Mouse (Mus musculus) MEL (cell line): ENCODE measurements around the gene Gpcpd1. TPM values are rescaled to one million over a fixed set of nuclear protein-coding genes. Genes with fewer than 3 reads are reported as not detected.

ENCODE experiments used
- DNase-seq: peaks from one replicate; pipeline ENCODE4 v3.0.0; 2011; ENCODE audit warnings: low read depth, low spot score
- H3K27ac ChIP-seq: 2 replicates; pipeline ENCODE4 v1.5.1; 2012; ENCODE audit warnings: low read depth, mild to moderate bottlenecking, control low read depth, low read length, moderate library complexity; ENCODE audit not compliant: control insufficient read depth
- H3K27me3 ChIP-seq, 2 experiments: fragments of 150-350 bp in 1 of 2; sonication (generic) in 1 of 2; 2 replicates each; pipeline ENCODE4 v1.6.1; 2012; ENCODE audit warnings: low read length in 2 of 2, mild to moderate bottlenecking in 2 of 2, improper control_type of control experiment in 1 of 2, moderate library complexity in 1 of 2; ENCODE audit not compliant: insufficient read depth in 2 of 2, control insufficient read depth in 1 of 2
- H3K36me3 ChIP-seq, 2 experiments: 2 replicates each; pipeline ENCODE4 v1.6.1; 2012 to 2014; ENCODE audit warnings: low read length in 2 of 2, improper control_type of control experiment in 1 of 2, inconsistent platforms in 1 of 2, mild to moderate bottlenecking in 1 of 2; ENCODE audit not compliant: insufficient read depth in 2 of 2, control insufficient read depth in 1 of 2
- H3K4me1 ChIP-seq, 2 experiments: fragments of 150-350 bp in 1 of 2; sonication (generic) in 1 of 2; 2 replicates each; pipeline ENCODE4 v1.6.1; 2012; ENCODE audit warnings: low read length in 2 of 2, improper control_type of control experiment in 1 of 2, mild to moderate bottlenecking in 1 of 2; ENCODE audit not compliant: insufficient read depth in 2 of 2, control insufficient read depth in 1 of 2
- H3K4me3 ChIP-seq, 2 experiments: fragments of 150-350 bp in 1 of 2; sonication (generic) in 1 of 2; 2 replicates each; pipeline ENCODE4 v1.5.1; 2012; ENCODE audit warnings: low read depth in 2 of 2, low read length in 2 of 2, mild to moderate bottlenecking in 2 of 2, moderate library complexity in 2 of 2, control low read depth in 1 of 2, improper control_type of control experiment in 1 of 2; ENCODE audit not compliant: control insufficient read depth in 1 of 2, insufficient read depth in 1 of 2
- H3K79me2 ChIP-seq: 2 replicates; pipeline ENCODE4 v1.6.1; 2012; ENCODE audit warnings: mild to moderate bottlenecking, low read length, moderate library complexity; ENCODE audit not compliant: control insufficient read depth, poor library complexity, insufficient read depth
- H3K9ac ChIP-seq: 2 replicates; pipeline ENCODE4 v1.6.1; 2012; ENCODE audit warnings: low read depth, mild to moderate bottlenecking, control low read depth, low read length, moderate library complexity; ENCODE audit not compliant: control insufficient read depth, poor library complexity, severe bottlenecking
- H3K9me3 ChIP-seq: fragments of 150-350 bp; sonication (generic); replicated peaks from 2 replicates; pipeline ENCODE4 v1.6.1; 2012; ENCODE audit warnings: mild to moderate bottlenecking, low read length, improper control_type of control experiment, moderate library complexity; ENCODE audit not compliant: insufficient read depth
- BHLHE40 ChIP-seq: IDR thresholded peaks from 2 replicates; pipeline ENCODE4 v1.6.1; 2012; ENCODE audit warnings: low read depth, mild to moderate bottlenecking, inconsistent platforms, low read length, improper control_type of control experiment, borderline replicate concordance
- CHD1 ChIP-seq: IDR thresholded peaks from 2 replicates; pipeline ENCODE4 v1.6.1; 2012; ENCODE audit warnings: low read depth, mild to moderate bottlenecking, inconsistent platforms, low read length, improper control_type of control experiment
- CHD2 ChIP-seq: IDR thresholded peaks from 2 replicates; pipeline ENCODE4 v1.6.1; 2011; ENCODE audit warnings: low read length, improper control_type of control experiment
- CTCF ChIP-seq, 3 experiments: IDR thresholded peaks in 2 of 3; conservative IDR thresholded peaks in 1 of 3; 2 replicates each; pipeline ENCODE4 v1.5.1; 2011 to 2012; ENCODE audit warnings: low read length in 3 of 3, low read depth in 2 of 3, mild to moderate bottlenecking in 2 of 3, improper control_type of control experiment in 1 of 3, inconsistent platforms in 1 of 3, mixed read lengths in 1 of 3, moderate library complexity in 1 of 3; ENCODE audit not compliant: control insufficient read depth in 1 of 3, insufficient read depth in 1 of 3, poor library complexity in 1 of 3, severe bottlenecking in 1 of 3
- E2F4 ChIP-seq: IDR thresholded peaks from 2 replicates; pipeline ENCODE4 v1.6.1; 2011; ENCODE audit warnings: low read depth, low read length, improper control_type of control experiment, borderline replicate concordance
- ELF1 ChIP-seq: IDR thresholded peaks from 2 replicates; pipeline ENCODE4 v1.6.1; 2014; ENCODE audit warnings: low read depth, mild to moderate bottlenecking, inconsistent platforms, low read length, improper control_type of control experiment, moderate library complexity
- EP300 ChIP-seq, 2 experiments: IDR thresholded peaks; 2 replicates each; pipeline ENCODE4 v1.6.1; 2011; ENCODE audit warnings: improper control_type of control experiment in 2 of 2, low read length in 2 of 2, low read depth in 1 of 2, mild to moderate bottlenecking in 1 of 2
- ETS1 ChIP-seq: IDR thresholded peaks from 2 replicates; pipeline ENCODE4 v1.6.1; 2012; ENCODE audit warnings: low read depth, mild to moderate bottlenecking, inconsistent platforms, low read length, improper control_type of control experiment, moderate library complexity
- GATA1 ChIP-seq: IDR thresholded peaks from 2 replicates; pipeline ENCODE4 v1.6.1; 2011; ENCODE audit warnings: low read depth, low read length, improper control_type of control experiment
- HCFC1 ChIP-seq: IDR thresholded peaks from 2 replicates; pipeline ENCODE4 v1.6.1; 2012; ENCODE audit warnings: low read depth, mild to moderate bottlenecking, inconsistent platforms, low read length, improper control_type of control experiment, moderate library complexity
- MAX ChIP-seq: IDR thresholded peaks from 2 replicates; pipeline ENCODE4 v1.6.1; 2011; ENCODE audit warnings: low read length, improper control_type of control experiment
- MAZ ChIP-seq: IDR thresholded peaks from 2 replicates; pipeline ENCODE4 v1.6.1; 2012; ENCODE audit warnings: low read depth, mild to moderate bottlenecking, inconsistent platforms, low read length, improper control_type of control experiment
- MEF2A ChIP-seq: IDR thresholded peaks from 2 replicates; pipeline ENCODE4 v1.6.1; 2014; ENCODE audit warnings: low read depth, mild to moderate bottlenecking, inconsistent platforms, low read length, improper control_type of control experiment; ENCODE audit not compliant: poor library complexity, insufficient replicate concordance, severe bottlenecking; ENCODE audit errors: extremely low read depth
- MXI1 ChIP-seq: IDR thresholded peaks from 2 replicates; pipeline ENCODE4 v1.6.1; 2011; ENCODE audit warnings: mild to moderate bottlenecking, low read depth, low read length, improper control_type of control experiment
- MYB ChIP-seq: IDR thresholded peaks from 2 replicates; pipeline ENCODE4 v1.6.1; 2011; ENCODE audit warnings: mild to moderate bottlenecking, low read depth, low read length, improper control_type of control experiment
- NELFE ChIP-seq: IDR thresholded peaks from 2 replicates; pipeline ENCODE4 v1.6.1; 2011; ENCODE audit warnings: low read depth, low read length, improper control_type of control experiment
- POLR2A ChIP-seq, 2 experiments: IDR thresholded peaks; 2 replicates each; pipeline ENCODE4 v1.6.1; 2011 to 2012; ENCODE audit warnings: low read length in 2 of 2, mild to moderate bottlenecking in 2 of 2, control low read depth in 1 of 2, improper control_type of control experiment in 1 of 2, low read depth in 1 of 2, moderate library complexity in 1 of 2; ENCODE audit not compliant: control insufficient read depth in 1 of 2, insufficient read depth in 1 of 2, poor library complexity in 1 of 2
- POLR2AphosphoS5 ChIP-seq: IDR thresholded peaks from 2 replicates; pipeline ENCODE4 v1.6.1; 2012; ENCODE audit warnings: low read depth, borderline replicate concordance, mild to moderate bottlenecking, inconsistent platforms, low read length, moderate library complexity, mixed read lengths
- SIN3A ChIP-seq: IDR thresholded peaks from 2 replicates; pipeline ENCODE4 v1.6.1; 2012; ENCODE audit warnings: low read length, improper control_type of control experiment, inconsistent platforms
- SMC3 ChIP-seq: IDR thresholded peaks from 2 replicates; pipeline ENCODE4 v1.6.1; 2011; ENCODE audit warnings: low read depth, low read length, improper control_type of control experiment
- TAL1 ChIP-seq: IDR thresholded peaks from 2 replicates; pipeline ENCODE4 v1.6.1; 2012; ENCODE audit warnings: mild to moderate bottlenecking, inconsistent platforms, low read length, moderate library complexity, mixed read lengths
- TBP ChIP-seq: IDR thresholded peaks from 2 replicates; pipeline ENCODE4 v1.8.0; 2011; ENCODE audit warnings: low read depth, low read length, improper control_type of control experiment
- TCF12 ChIP-seq: IDR thresholded peaks from 2 replicates; pipeline ENCODE4 v1.6.1; 2014; ENCODE audit warnings: low read depth, mild to moderate bottlenecking, inconsistent platforms, low read length, improper control_type of control experiment, moderate library complexity
- USF1 ChIP-seq: IDR thresholded peaks from 2 replicates; pipeline ENCODE4 v1.6.1; 2014; ENCODE audit warnings: low read depth, mild to moderate bottlenecking, inconsistent platforms, low read length, improper control_type of control experiment, moderate library complexity
- USF2 ChIP-seq, 2 experiments: IDR thresholded peaks; 2 replicates each; pipeline ENCODE4 v1.6.1; 2011 to 2012; ENCODE audit warnings: improper control_type of control experiment in 2 of 2, low read length in 2 of 2, borderline replicate concordance in 1 of 2, inconsistent platforms in 1 of 2, low read depth in 1 of 2, mild to moderate bottlenecking in 1 of 2; ENCODE audit not compliant: insufficient read depth in 1 of 2
- ZC3H11A ChIP-seq: IDR thresholded peaks from 2 replicates; pipeline ENCODE4 v1.6.1; 2012; ENCODE audit warnings: low read depth, mild to moderate bottlenecking, inconsistent platforms, low read length, improper control_type of control experiment
- ZKSCAN1 ChIP-seq: IDR thresholded peaks from 2 replicates; pipeline ENCODE4 v1.6.1; 2012; ENCODE audit warnings: low read depth, mild to moderate bottlenecking, inconsistent platforms, low read length, improper control_type of control experiment, moderate library complexity
- polyA plus RNA-seq, 2 experiments: library from polyadenylated mRNA; stranded (reverse) in 1 of 2; unstranded in 1 of 2; fragments of >175 nt in 1 of 2; fragments of >200 nt in 1 of 2; gene quantifications; 2 replicates each; pipeline versions ENCODE4 v1.2.1 to v1.2.4; 2012; ENCODE audit warnings: low replicate concordance in 2 of 2, low read depth in 1 of 2; ENCODE audit not compliant: insufficient read length in 2 of 2, insufficient read depth in 1 of 2, missing spikeins in 1 of 2
- total RNA-seq: library from RNA; depleted of rRNA; stranded (reverse); fragments of 300-350 nt; gene quantifications from 2 replicates; pipeline ENCODE4 v1.2.3, GENCODE M21; 2012

The Gpcpd1 gene
- total and polyA plus RNA-seq, 3 experiments: 2.9 to 4.5 TPM; not detected in 1

GRCm38 (mm10) chr2:132601777-132602176 lies 14.2 kb upstream of the Gpcpd1 start:
- Histone ChIP-seq H3K27ac (no peak overlapping the region), H3K4me1 (peaks cover 0 to 2% of the 10 kb centered on the region in 2 experiments; a peak in 1 of 4 replicates)

DNA sequence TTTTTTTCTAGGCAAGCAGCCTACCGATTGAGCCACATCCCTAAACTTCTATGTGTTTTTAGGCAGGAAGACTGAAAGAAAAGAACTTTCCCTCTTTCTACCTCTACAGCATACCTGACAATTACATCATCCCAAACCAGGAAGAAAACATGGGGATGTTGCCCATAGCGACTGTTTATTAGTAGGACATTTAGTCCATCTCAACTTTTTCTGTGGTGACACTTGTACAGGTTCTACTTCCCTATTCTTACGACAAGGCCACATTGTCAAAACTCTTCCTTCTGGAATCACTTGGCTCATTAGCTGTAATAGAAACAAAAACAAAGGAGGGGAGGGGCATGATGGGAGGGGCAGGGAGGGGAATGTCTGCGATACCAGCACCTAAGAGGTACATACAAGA lies 12.6 kb upstream of the Gpcpd1 start:
- TF ChIP-seq SIN3A (no peak), CTCF (IDR thresholded peaks at IDR 0.05 in 2 of 3, conservative IDR thresholded peaks at IDR 0.05 in 1 of 3; ENCODE audit: control insufficient read depth in 1 of 3, insufficient read depth in 1 of 3, low read depth in 2 of 3, low read length in 3 of 3, poor library complexity in 1 of 3, severe bottlenecking in 1 of 3) (no peak), ZKSCAN1 (no peak), NELFE (no peak), BHLHE40 (no peak), TCF12 (no peak), CHD2 (no peak), SMC3 (no peak), USF2 (IDR thresholded peaks at IDR 0.05; ENCODE audit: borderline replicate concordance in 1 of 2, insufficient read depth in 1 of 2, low read depth in 1 of 2, low read length in 2 of 2) (no peak), EP300 (IDR thresholded peaks at IDR 0.05; ENCODE audit: low read depth in 1 of 2, low read length in 2 of 2) (no peak), USF1 (no peak), MAZ (no peak), POLR2AphosphoS5 (no peak), MAX (no peak), GATA1 (no peak), CHD1 (no peak), ELF1 (no peak), POLR2A (IDR thresholded peaks at IDR 0.05; ENCODE audit: control insufficient read depth in 1 of 2, insufficient read depth in 1 of 2, low read depth in 1 of 2, low read length in 2 of 2, poor library complexity in 1 of 2) (no peak), HCFC1 (no peak), ETS1 (no peak)
- no peaks in the 10 kb centered on the region for H3K27me3 ChIP-seq
- no peak overlapping the region for H3K4me3 ChIP-seq
- no peaks in the 10 kb centered on the region for H3K79me2 ChIP-seq
- H3K9me3 ChIP-seq: no peaks in the 10 kb centered on the region
- DNase-seq: no peak
- H3K27ac ChIP-seq: no peak overlapping the region
- H3K4me1 ChIP-seq: peaks cover 0 to 2% of the 10 kb centered on the region in 2 experiments; a peak in 1 of 4 replicates
- H3K36me3 ChIP-seq: peaks cover 0 to 3% of the 10 kb centered on the region in 2 experiments; a peak in 1 of 4 replicates
- H3K9ac ChIP-seq: no peak overlapping the region

More at GRCm38 (mm10) chr2:132601777-132602176, 14.2 kb upstream of the Gpcpd1 start:
- Histone ChIP-seq H3K27me3 (no peaks in the 10 kb centered on the region), H3K4me3 (no peak overlapping the region), H3K79me2 (no peaks in the 10 kb centered on the region), H3K36me3 (peaks cover 0 to 3% of the 10 kb centered on the region in 2 experiments; a peak in 1 of 4 replicates), H3K9me3 (no peaks in the 10 kb centered on the region), H3K9ac (no peak overlapping the region)
- no peak for TF ChIP-seq POLR2A (IDR thresholded peaks at IDR 0.05; ENCODE audit: control insufficient read depth in 1 of 2, insufficient read depth in 1 of 2, low read depth in 1 of 2, low read length in 2 of 2, poor library complexity in 1 of 2)
- no peak for TF ChIP-seq ZC3H11A
- TF ChIP-seq BHLHE40: no peak
- no peak for TF ChIP-seq E2F4
- no peak for TF ChIP-seq SIN3A
- TF ChIP-seq CHD1: no peak
- TF ChIP-seq MEF2A: no peak
- TF ChIP-seq ZKSCAN1: no peak
- no peak for TF ChIP-seq MYB
- no peak for TF ChIP-seq TBP
- TF ChIP-seq CHD2: no peak
- no peak for TF ChIP-seq MXI1
- no peak for TF ChIP-seq ELF1
- TF ChIP-seq TAL1: no peak
- no peak for TF ChIP-seq CTCF (IDR thresholded peaks at IDR 0.05 in 2 of 3, conservative IDR thresholded peaks at IDR 0.05 in 1 of 3; ENCODE audit: control insufficient read depth in 1 of 3, insufficient read depth in 1 of 3, low read depth in 2 of 3, low read length in 3 of 3, poor library complexity in 1 of 3, severe bottlenecking in 1 of 3)
- no peak for TF ChIP-seq USF2 (IDR thresholded peaks at IDR 0.05; ENCODE audit: borderline replicate concordance in 1 of 2, insufficient read depth in 1 of 2, low read depth in 1 of 2, low read length in 2 of 2)
- no peak for TF ChIP-seq MAZ
- no peak for DNase-seq
